Mouse (Mus musculus): ENCODE data around the gene Cdh23.

GRCm38 (mm10) chr10:60607166-60607565 is 89.1 kb downstream of the Cdh23 start:
- TF ChIP-seq CTCF (IDR thresholded peaks at IDR 0.05; ENCODE audit: low read depth, low read length) (no peak), POLR2A (IDR thresholded peaks at IDR 0.05; ENCODE audit: borderline replicate concordance, low read depth, low read length) (no peak)

Measured in bone marrow macrophage, adult 2 months (primary cell).